Mouse (Mus musculus) right cerebral cortex, postnatal 4 days (tissue): ENCODE measurements around the gene Atp5d.

Source experiments
- DNase-seq: peaks from one replicate; pipeline ENCODE4 v3.0.0-alpha.2; 2022

The Atp5d gene

GRCm38 (mm10) chr10:80141786-80142529 is 3.5 kb downstream of the Atp5d start:
- DNase-seq, result peak; percentile 86

DNA sequence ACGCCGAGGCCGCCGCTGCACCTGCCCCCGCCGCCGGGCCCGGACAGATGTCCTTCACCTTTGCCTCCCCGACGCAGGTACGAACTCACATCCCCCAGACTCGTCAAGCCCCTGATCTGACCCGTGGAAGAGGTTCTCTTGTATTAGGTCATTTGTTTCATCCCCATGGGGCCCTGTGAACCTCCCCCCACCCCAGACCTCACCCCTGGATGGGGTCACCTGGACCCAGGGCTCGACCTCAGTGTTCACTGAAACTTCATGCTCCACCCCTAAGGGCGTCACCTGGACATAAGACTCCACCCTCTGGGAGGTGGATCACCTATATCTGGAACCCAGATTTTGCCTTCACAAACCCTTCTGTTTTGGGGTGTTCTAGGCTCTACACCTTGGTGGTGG is 4.1 kb downstream of the Atp5d start:
- DNase-seq, result no peak

- no peak for DNase-seq
Measured at GRCm38 (mm10) chr10:80143664-80144063, 5.2 kb downstream of the Atp5d start.

- DNase-seq, result no peak
Measured at GRCm38 (mm10) chr10:80144159-80144558, 5.7 kb downstream of the Atp5d start.

- DNase-seq, result peak; percentile 82
Measured at GRCm38 (mm10) chr10:80144864-80145838, 6.7 kb downstream of the Atp5d start.

DNA sequence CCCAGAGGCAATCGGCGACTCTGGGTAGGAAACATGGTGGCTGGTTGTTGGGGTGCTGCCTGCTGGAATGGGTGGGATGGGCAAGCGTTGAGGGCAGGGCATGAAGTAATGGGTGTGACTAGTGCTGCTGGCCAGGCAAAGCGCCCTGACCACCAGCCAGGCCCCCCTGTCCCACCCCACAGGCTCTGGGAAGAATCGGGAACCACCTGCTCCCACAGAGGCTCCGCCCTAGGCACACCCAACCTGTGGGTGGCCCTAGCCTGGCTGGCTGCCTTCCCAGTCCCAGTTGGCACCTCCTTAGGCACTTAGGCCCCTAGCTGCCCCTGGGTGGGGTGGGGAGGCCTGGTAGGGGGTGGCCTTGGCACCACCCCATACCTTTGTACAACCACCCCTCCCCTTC is 7.5 kb downstream of the Atp5d start:
- no peak for DNase-seq

- DNase-seq, result no peak
Measured at GRCm38 (mm10) chr10:80146568-80147011, 8.2 kb downstream of the Atp5d start.

DNA sequence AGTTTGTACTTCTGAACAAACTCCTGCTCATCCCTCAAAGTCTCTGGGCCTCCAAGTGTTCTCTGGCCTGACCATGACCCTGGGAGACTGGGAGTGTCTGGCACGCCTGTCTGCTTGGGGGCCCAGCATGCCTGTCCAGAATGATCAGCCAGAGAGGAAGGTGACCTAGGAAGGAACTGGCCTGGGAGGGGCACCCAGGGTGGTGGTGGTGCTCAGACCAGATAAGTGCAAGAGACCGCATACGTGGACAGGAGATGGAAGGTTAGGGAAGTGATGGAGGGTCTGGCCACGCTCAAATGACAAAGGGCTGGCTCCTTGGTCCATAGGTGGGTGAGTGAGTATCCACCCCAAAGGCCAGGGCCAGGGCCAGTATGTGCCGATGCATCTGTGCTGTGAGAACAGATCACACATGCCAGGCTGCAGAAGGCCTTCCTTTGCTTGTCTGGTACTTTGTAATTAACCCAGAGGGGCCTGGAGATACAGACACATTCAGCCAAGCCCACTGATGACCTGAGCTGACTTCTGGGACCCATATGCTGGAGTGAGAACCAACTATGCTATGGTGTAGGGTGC is 8.8 kb downstream of the Atp5d start:
- no peak for DNase-seq

DNA sequence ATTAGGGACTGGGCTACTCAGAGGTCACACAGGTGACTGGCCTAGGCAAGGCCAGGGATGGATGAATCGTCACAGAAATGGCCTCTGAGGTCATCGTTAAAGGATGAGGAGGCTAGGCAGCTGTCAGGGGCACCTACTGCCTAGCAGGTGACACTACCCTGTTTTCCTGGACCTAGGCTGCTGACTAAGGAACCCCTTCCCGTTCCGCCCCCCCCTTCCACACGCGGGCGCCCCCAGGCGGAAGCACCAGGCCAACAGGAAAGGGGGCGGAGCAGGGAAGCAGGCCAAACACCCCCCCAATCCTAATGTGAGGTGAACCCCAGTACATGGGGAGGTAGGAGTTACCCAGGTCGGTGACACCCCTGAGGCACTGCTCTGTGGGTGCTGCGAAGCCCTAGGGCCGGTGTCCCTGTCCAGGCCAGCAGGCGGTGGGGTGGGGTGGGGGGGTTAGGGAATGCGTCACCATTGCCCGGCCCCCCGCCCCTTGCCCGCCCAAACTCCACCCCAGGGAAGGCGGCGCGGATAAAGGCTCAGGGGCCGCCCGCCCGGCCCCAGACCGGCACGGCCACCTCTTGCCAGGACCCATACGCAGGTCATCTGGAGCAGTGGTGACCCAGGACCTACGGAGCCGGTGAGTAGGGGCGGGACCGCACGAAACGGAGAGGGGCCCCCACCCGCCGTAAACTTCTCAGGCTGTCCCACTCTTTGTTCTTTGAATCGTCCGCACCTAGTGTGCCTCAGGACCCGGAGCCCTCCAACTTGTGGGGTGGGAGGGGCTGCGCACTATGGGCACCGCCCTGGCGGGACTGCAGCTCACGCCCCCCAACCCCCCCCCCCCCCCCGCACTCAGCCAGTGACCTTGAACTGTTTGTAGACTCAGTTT is 9.5 kb downstream of the Atp5d start, which contains the start of gene Midn:
TSS of gene Midn (plus strand) at position 554 of the 883 bp plus-strand sequence.
- DNase-seq, result peak; percentile 79

GRCm38 (mm10) chr10:80148610-80149290 is 10.3 kb downstream of the Atp5d start:
- peak; percentile 95 for DNase-seq

GRCm38 (mm10) chr10:80149291-80150225 is 11.1 kb downstream of the Atp5d start:
- peak; percentile 93 for DNase-seq

- DNase-seq, result peak; percentile 84
Measured at GRCm38 (mm10) chr10:80150226-80151210, 12.1 kb downstream of the Atp5d start.

GRCm38 (mm10) chr10:80151211-80152034 is 13.0 kb downstream of the Atp5d start:
- DNase-seq, result peak; percentile 76

DNA sequence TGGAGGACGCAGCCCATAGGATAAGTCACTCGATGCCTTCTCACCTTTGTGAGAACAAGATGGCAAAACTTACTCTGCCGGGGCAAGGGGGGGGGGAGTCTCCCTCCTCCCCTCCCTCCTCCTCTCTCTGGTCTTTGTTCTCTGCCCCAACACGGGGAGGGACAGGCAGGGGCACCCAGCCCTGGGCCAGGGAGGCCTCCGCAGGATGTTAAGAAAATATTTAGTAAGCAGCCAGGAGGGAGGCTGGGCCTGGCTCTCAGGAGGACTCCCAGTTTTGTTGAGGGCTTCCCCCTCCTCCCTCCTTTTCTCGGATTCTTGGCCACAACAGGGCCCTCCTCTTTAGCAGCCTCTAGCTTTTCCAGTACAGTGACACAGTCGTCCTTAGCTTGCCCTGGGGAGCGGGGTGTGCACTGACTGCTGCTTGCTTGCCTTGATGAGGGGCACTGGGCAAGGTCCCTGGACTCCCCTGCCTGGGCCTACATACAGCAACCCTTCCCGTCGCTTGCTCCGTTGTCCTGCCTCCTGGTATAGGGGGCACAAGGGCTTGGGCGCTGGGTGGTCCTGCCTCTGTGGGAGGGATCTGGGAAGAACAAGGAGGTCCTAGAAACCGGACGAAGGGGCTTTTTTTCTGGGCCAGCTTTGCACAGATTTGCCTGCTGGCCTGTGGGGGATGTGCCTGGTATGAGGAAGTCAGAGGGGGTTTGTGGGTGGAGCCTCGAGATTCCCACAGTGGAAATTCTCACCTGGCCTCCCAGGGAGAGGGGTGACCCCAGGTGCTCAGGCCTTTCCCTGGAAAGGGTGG is 13.8 kb downstream of the Atp5d start:
- no peak for DNase-seq

DNA sequence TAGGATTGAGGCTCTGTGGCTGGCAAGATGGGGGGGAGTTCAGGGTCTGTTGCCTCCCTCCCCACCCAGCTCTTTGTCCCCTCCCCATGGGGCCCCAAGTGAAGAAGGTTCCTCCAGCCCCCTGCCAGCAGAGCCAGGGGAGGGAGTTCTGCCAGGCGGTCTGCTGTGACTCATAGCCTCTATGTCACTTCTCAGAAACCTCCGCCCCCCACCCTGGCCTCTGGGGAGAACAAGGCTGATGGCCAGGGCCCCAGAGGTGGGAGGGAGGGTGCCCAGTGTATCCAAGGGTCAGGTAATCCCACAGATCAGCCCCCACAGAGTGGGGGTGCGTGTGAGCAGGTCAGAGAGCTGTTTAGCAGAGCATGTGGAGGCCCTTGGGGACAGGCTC is 14.4 kb downstream of the Atp5d start:
- DNase-seq, result no peak

DNA sequence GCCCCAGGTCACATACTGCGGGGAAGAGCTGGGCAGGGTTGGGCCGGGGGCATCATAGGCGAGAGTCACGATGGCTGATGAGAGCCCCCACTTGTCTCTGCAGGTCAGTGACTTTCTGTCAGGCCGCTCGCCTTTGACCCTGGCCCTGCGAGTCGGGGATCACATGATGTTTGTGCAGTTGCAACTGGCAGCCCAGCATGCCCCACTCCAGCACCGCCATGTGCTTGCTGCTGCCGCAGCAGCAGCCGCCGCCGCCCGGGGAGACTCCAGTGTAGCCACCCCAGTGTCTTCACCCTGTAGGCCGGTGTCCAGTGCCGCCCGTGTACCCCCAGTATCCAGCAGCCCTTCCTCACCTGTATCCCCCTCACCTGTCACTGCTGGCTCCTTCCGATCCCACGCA is 15.3 kb downstream of the Atp5d start:
- DNase-seq, result no peak

GRCm38 (mm10) chr10:80154384-80154783 is 16.0 kb downstream of the Atp5d start:
- DNase-seq, result no peak
